Mouse (Mus musculus) gastrocnemius, postnatal 36 days (tissue): ENCODE measurements at regions not wholly inside any gene's neighbourhood (a gene's known extent, or its start where the extent isn't known, plus 50 kb on each side); places are given as distances from the start of the nearest gene placed in this dataset.

Source experiments
- DNase-seq, 2 experiments: peaks; one replicate each; pipeline ENCODE4 v3.0.0; 2022
- intact Hi-C: fragments of 180-260 bp; cut with DNase I; formaldehyde crosslinking; loops from one replicate; pipeline ENCODE4 v1.15.1; 2025

DNA sequence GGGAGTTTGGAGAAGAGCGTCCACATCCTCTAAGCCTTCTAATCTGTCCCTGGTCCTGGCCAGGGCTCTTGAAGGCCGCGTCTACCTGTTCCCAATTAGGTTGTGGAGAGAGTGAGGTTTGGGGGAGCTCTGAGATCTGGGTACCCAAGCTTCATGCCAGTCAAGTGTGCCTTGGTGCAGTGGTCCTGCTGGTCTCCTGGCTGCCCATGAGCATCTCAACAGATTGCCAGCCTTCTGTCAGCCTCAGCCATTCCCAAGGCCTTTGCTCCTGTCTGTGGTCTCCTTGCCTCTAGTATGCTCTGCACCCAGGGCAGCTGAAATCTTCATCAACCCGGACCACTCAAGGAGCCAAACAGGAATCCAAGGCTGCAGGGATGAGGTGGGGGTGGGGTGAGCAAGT is 73.2 kb upstream of the 1600014C23Rik start:
- intact Hi-C loops = loop anchor here (5.0 kb wide), 1 partner anchor 60 kb away; no protein-coding TSS in a partner anchor
- no peak for DNase-seq

GRCm38 (mm10) chr17:45806430-45806829 is 72.8 kb upstream of the 1600014C23Rik start:
- DNase-seq = no peak
- intact Hi-C loops = loop anchor here (5.0 kb wide), 1 partner anchor 59 kb away; no protein-coding TSS in a partner anchor

DNA sequence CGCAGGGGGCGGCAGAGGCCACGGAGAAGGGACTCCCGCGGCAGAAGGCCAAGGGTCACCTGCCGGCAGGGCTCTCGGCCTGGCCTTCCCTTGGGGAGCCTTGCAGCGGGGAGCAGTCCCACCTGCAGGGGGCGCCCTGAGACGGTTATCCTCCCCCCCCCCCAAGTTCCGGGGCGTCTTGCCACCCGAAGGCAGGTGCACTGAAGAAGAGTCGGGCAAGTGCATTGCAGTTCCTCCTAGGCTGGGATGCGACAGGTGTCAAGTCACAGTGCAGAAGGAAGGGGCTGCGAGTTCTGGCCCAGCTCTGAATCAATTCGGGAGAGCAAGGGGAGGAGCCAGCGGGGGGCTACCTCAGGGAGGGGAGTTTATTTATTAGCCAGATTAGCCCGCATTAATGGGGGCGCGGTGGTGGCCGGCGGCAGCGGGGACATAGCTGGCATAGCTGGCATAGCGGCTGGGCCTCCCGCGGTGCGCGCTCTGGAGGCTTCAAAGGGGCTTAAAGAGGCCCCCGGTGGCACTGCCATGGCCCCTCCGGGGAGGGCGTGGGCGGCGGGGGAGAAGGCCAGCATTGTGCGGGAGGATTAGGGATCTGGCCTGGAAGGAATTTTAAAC is 71.9 kb upstream of the 1600014C23Rik start:
- intact Hi-C loops = loop anchor here (5.0 kb wide), 1 partner anchor 58 kb away; no protein-coding TSS in a partner anchor

DNA sequence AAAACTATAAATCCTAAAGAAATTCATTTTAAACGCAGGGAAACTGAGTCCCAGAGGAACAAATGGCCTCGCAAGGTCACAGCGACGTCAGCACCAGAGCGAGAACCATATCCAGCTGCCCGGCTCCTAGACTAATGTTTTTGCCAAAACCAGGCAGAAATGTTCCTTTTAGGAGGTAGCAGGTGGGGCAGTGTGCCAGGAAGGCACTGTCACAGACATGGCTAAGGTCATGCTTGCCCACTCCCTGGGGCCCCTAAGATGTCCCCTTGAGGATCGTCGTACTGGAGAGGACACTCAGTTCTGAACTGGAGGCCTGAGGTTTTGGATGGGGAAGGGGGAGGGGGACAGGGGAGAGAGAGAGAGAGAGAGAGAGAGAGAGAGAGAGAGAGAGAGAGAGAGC is 69.7 kb upstream of the 1600014C23Rik start:
- intact Hi-C loops = no loop called here
- no peak for DNase-seq

More for the DNA sequence above, 71.9 kb upstream of the 1600014C23Rik start:
- peak in 1 of 2 experiments; percentile 50 for DNase-seq

- intact Hi-C loops = no loop called here
- DNase-seq = no peak
Observed at GRCm38 (mm10) chr17:45802439-45802838, 68.8 kb upstream of the 1600014C23Rik start.

DNA sequence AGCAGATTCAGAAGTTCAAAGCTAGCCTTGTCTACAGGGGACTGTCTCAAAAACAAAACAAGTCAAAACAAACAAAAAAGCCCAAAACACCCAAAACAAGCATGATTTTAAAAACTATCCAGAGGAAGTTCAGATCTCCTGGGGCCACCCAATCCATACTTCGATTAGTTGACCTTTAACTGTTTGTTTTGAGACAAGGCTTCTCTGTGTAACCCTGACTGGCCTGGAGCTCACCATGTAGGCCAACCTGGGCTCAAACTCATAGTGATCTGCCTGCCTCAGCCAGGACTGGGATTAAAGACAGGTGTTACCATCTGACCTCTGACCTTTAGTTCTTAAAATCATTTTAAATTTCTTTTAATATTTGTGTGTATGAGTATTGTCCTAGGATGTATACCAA is 66.1 kb upstream of the 1600014C23Rik start:
- DNase-seq = no peak
- intact Hi-C loops = loop anchor here (5.0 kb wide), 1 partner anchor 47 kb away; no protein-coding TSS in a partner anchor

GRCm38 (mm10) chr17:45798996-45799395 is 65.4 kb upstream of the 1600014C23Rik start:
- no peak for DNase-seq
- intact Hi-C loops = loop anchor here (5.0 kb wide), 1 partner anchor 47 kb away; no protein-coding TSS in a partner anchor

- intact Hi-C loops = loop anchor here (5.0 kb wide), 1 partner anchor 46 kb away; no protein-coding TSS in a partner anchor
- no peak for DNase-seq
Observed at GRCm38 (mm10) chr17:45798456-45798855, 64.8 kb upstream of the 1600014C23Rik start.

DNA sequence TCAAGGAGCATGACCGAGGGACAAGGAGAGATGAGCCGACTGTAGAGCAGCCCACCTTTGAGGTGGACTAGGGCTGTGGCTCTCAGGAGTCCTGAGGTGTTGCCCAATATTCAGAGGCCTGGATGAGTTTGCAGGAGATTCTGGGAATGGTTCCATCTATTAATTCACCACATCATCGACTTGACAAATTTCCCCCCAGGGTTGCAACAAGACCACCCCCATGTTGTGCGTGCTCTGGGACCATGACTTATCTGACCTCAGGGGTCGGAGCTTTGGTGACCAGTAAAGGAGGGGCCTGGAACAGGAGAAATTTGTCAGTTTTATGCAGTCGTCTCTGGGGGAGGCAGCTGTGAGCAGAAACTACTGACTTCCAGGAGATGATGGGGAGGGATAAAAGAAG is 63.5 kb upstream of the 1600014C23Rik start:
- intact Hi-C loops = loop anchor here (5.0 kb wide), 1 partner anchor 45 kb away; no protein-coding TSS in a partner anchor
- no peak for DNase-seq

GRCm38 (mm10) chr17:45794926-45795325 is 61.3 kb upstream of the 1600014C23Rik start:
- intact Hi-C loops = loop anchor here (5.0 kb wide), 1 partner anchor 43 kb away; no protein-coding TSS in a partner anchor
- no peak for DNase-seq

- intact Hi-C loops = no loop called here
- no peak for DNase-seq
Observed at GRCm38 (mm10) chr17:45790959-45791520, 57.4 kb upstream of the 1600014C23Rik start.

DNA sequence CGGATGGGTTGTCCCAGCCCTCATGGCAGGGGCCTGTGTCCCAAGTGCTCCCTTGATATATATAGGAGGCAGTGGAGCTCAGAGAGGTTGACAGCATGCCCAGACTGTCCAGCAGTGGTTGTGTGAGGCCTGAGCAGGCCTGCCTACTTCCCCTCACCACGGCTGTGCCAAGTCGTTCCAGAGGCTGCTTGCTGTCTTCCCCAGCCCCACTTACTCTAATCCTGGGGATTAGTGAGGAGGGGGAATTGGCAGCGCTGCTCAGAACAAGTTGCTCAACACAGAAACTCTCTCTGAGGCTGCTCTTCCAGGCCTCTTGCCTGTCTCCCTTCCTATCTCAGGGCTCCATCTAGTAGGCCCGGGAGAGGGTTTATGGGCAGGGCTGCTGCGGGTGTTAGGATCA is 56.1 kb upstream of the 1600014C23Rik start:
- intact Hi-C loops = no loop called here

DNA sequence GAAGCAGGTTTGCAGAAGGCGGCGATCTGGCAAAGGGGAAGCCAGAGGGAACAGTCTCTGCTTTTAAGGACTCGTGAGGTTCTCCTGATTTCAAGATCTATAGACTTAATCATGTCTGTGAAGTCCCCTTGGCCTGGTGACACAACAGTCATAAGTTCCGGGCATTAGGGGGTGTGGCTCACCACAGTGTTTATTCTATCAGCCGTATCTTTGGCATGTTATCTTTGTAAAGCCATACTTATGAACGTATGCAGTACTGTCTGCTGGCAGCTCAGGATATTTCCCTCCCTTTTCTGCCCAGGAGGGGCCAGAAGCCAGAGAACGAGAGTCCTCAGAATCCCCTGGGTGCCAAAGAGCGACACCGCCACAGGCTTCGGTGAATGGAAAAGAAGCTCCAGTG is 51.3 kb upstream of the 1600014C23Rik start:
- intact Hi-C loops = no loop called here
- no peak for DNase-seq

More for the DNA sequence above, 56.1 kb upstream of the 1600014C23Rik start:
- DNase-seq = no peak

- intact Hi-C loops = no loop called here
- DNase-seq = no peak
Observed at GRCm38 (mm10) chr17:45784496-45784895, 50.9 kb upstream of the 1600014C23Rik start.
